Mouse (Mus musculus) embryo, embryonic 9.5 days (tissue): ENCODE data around the gene Heatr9.
"Not testable (repeated sequence)": the region's sequence is repeated elsewhere in the genome, so short reads cannot be mapped to it uniquely, and the experiment has no call there.

ENCODE experiments used
- DNase-seq: peaks from one replicate; pipeline ENCODE4 v3.0.0-alpha.2; 2017; ENCODE audit errors: extremely low spot score

Heatr9 gene

GRCm38 (mm10) chr11:83522075-83522474 lies at the start of gene Heatr9:
Heatr9 (minus strand) TSS chr11:83522175.
- no peak for DNase-seq

GRCm38 (mm10) chr11:83570189-83570588 lies 48.2 kb upstream of the Heatr9 start:
- DNase-seq: no peak

- DNase-seq: no peak
These were observed 47.3 kb upstream of the Heatr9 start for GRCm38 (mm10) chr11:83569249-83569648.

GRCm38 (mm10) chr11:83568786-83569185 lies 46.8 kb upstream of the Heatr9 start:
- no peak for DNase-seq

- no peak for DNase-seq
These were observed 46.1 kb upstream of the Heatr9 start for GRCm38 (mm10) chr11:83568061-83568460.

- no peak for DNase-seq
These were observed 45.3 kb upstream of the Heatr9 start for GRCm38 (mm10) chr11:83567311-83567710.

GRCm38 (mm10) chr11:83566617-83567016 lies 44.6 kb upstream of the Heatr9 start:
- DNase-seq: no peak

- DNase-seq: no peak
These were observed 41.8 kb upstream of the Heatr9 start for GRCm38 (mm10) chr11:83563754-83564153.

- no peak for DNase-seq
These were observed 40.4 kb upstream of the Heatr9 start for GRCm38 (mm10) chr11:83562311-83562887.

- no peak for DNase-seq
These were observed 38.4 kb upstream of the Heatr9 start for GRCm38 (mm10) chr11:83560405-83560804.

- no peak for DNase-seq
These were observed 35.1 kb upstream of the Heatr9 start for GRCm38 (mm10) chr11:83557074-83557473.

GRCm38 (mm10) chr11:83556085-83556781 lies 34.3 kb upstream of the Heatr9 start:
- peak; percentile 67 for DNase-seq

GRCm38 (mm10) chr11:83551668-83552067 lies 29.7 kb upstream of the Heatr9 start:
- no peak for DNase-seq

GRCm38 (mm10) chr11:83551037-83551436 lies 29.1 kb upstream of the Heatr9 start:
- not testable (repeated sequence) for DNase-seq

GRCm38 (mm10) chr11:83550186-83550632 lies 28.2 kb upstream of the Heatr9 start:
- no peak for DNase-seq

- no peak for DNase-seq
These were observed 22.2 kb upstream of the Heatr9 start for GRCm38 (mm10) chr11:83544214-83544613.

- DNase-seq: no peak
These were observed 19.4 kb upstream of the Heatr9 start for GRCm38 (mm10) chr11:83541415-83541814.

- DNase-seq: no peak
These were observed 19.0 kb upstream of the Heatr9 start for GRCm38 (mm10) chr11:83540931-83541330.

GRCm38 (mm10) chr11:83538705-83539314 lies 16.8 kb upstream of the Heatr9 start:
- no peak for DNase-seq

GRCm38 (mm10) chr11:83536831-83537230 lies 14.9 kb upstream of the Heatr9 start:
- DNase-seq: no peak

GRCm38 (mm10) chr11:83534609-83535423 lies 12.8 kb upstream of the Heatr9 start:
- no peak for DNase-seq

GRCm38 (mm10) chr11:83534143-83534542 lies 12.2 kb upstream of the Heatr9 start:
- no peak for DNase-seq
